Mouse (Mus musculus) liver, postnatal 0 days (tissue): ENCODE measurements around the gene Abca14.

Source experiments
- CTCF ChIP-seq: sonication (generic); IDR thresholded peaks from 2 replicates; pipeline ENCODE4 v1.5.1; 2016; ENCODE audit warnings: antibody characterized with exemption, low read depth
- EP300 ChIP-seq: IDR thresholded peaks from 2 replicates; pipeline ENCODE4 v1.6.1; 2016; ENCODE audit warnings: antibody characterized with exemption, low read depth, mild to moderate bottlenecking

DNA sequence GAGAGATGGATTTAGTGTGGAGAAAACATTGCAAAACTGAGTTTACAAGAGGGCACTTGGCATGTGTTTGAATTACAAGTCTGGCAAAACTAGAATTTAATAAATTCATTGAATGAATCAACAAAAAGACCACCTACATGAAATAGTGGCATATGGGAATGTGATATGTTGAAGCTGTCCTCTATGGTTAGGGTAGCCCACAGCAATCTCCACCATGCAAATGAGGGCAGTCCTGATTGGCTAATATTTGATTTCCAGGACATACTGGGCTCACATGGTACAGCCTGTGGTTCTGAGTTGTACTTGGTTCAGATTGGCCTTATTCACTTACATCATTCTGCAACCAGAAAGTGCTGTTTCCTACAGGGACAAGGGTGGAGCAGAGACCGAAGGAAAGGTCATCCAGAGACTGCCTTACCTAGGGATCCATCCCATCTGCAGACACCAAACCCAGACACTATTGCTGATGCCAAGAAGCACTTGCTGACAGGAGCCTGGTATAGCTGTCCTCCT lies 31.5 kb upstream of the Abca14 start:
- no peak for TF ChIP-seq EP300
- TF ChIP-seq CTCF: no peak
